Mouse (Mus musculus) heart, postnatal 25 days (tissue): ENCODE measurements at regions not wholly inside any gene's neighbourhood (a gene's known extent, or its start where the extent isn't known, plus 50 kb on each side); places are given as distances from the start of the nearest gene placed in this dataset.

Source experiments
- DNase-seq: peaks from one replicate; pipeline ENCODE4 v3.0.0; 2022; ENCODE audit warnings: low spot score
- intact Hi-C: fragments of 180-260 bp; cut with DNase I; formaldehyde crosslinking; loops from one replicate; pipeline ENCODE4 v1.15.1; 2025

DNA sequence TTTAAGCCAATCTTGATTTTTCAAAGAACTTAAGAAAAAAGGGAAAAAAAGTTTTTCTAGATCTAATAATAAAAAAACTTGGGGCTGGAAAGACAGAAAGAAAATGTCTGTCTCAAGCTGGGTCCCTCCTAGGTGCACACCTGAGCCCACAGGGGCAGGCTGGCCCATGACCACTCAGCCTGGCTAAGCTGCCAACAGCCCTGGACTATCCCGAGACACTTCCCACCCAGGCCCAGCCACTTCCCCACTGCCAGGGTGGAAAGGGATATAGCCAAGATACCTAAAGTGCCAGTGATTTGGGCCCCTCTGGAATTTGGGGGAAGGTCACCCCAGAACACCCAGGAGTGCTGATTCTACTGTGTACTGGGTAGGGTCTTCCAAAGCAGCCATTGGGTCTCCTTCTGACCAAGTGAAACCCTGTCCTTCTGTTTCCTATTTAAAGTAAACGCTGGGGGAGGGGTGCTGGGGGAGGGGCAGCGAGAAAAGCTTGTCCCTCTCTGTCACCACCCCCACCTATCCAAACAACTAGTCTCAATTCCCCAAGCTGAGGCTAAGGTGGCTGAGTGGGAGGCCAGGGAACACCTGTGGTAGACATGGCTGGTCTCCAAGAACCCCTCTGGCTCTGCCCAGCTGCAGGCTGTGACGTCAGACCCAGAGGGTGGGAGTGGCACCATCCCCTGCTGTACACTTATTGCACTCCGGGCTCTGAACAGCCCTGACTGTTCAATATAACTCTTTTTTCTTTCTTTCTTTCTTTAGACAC, 62.6 kb downstream of the Mcfd2 start:
- intact Hi-C loops: no loop called here

DNA sequence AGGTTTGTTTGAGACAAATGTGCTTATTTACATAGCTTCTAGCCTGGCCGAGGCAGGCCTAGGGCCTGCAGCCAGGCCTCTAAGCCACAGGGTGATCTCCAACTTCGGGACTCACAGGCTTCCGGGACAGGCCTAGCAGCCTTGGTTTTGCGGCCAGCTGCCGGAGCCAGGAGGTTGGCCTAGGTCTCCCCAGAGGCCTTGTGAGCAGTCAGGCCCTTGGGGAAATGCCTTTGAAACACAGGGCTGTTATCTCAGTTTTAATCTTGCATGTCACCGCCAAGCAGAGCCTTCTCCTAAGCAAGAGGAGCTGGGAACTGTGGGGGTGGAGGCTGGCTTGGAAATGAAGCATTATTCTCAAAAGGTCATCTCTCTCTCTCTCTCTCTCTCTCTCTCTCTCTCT, 63.2 kb downstream of the Mcfd2 start:
- intact Hi-C loops: no loop called here
- peak; percentile 83 for DNase-seq

More for the DNA sequence above, 62.6 kb downstream of the Mcfd2 start:
- no peak for DNase-seq

DNA sequence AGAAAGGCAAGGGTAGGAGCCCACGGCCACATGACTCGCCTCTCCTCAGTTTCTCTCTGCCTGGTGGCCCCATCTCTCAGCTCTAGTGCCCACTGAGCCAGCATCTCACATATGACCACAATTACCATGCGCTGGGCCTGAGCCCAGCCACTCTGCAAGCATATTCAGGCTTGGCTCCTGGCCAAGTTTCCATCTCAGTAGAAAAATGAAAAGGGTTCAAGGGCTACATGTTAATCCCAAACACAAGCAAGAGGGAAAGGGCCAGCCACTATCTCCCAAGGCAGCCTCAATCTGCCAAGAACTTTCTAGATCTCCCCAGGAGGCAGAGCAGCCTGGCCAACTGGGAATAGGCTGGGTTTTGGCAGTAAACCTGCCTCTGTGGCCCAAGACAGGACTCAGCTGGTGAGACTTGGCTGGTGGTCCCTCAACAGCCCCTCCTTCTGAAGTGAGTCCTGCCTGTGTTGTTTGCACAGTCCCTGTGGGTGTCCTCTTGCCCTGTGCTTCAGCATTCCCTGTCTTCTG, 65.0 kb downstream of the Mcfd2 start:
- intact Hi-C loops: no loop called here
- peak; percentile 62 for DNase-seq

DNA sequence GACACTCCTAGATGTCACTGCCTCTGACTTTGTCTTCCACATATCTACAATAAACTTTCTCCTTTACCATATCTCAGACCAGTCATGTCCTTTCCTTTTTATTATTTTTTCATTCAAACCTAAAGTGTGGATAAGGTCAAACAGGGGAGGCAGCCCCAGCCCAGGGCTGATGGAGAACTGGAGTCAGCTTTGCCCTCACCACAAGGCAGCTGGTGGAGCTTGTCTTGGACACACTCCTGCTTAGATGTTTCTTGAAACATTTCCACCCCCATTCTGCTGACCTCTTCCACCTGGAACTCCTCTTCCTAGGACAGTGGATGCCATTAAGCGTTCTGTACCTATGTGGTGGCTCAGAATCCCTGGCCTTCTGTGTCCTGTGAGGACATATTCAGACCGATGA, 65.6 kb downstream of the Mcfd2 start:
- no peak for DNase-seq
- intact Hi-C loops: no loop called here

DNA sequence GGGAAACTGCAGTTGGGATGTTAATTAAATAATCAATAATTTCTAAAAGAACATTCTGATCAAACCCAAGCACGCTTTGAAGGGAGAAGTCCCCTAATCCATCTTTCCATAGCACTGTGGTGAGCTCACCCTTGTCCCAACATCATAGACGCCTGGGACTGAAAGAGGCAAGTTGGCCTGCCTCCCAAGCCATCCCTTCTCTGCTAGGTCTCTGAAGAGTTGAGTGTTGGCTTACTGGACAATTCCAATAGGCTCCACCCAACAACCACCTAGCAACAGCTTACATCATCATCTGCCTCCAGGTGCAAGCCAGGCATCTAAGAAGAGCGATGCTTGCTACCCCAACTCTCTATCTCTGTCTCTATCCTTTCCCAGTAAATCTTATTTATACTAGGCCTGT, 66.6 kb downstream of the Mcfd2 start:
- intact Hi-C loops: no loop called here
- no peak for DNase-seq

DNA sequence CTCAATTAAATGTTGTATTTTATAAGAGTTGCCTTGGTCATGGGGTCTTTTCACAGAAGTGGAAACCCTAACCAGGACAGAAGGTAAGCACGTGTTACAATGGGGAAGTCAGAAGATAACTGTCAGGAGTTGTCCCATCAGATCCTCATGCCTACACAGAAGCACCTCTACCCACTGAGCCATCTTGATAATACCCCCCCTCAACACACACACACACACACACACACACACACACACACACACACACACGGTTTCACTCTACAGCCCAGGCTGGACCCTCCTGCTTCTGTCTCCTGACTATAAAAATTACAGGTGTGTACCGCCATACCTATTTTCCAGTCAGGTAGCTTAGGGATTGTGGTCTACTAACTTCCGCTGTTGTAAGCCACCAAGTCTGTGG, 68.3 kb downstream of the Mcfd2 start:
- intact Hi-C loops: no loop called here
- DNase-seq: no peak

DNA sequence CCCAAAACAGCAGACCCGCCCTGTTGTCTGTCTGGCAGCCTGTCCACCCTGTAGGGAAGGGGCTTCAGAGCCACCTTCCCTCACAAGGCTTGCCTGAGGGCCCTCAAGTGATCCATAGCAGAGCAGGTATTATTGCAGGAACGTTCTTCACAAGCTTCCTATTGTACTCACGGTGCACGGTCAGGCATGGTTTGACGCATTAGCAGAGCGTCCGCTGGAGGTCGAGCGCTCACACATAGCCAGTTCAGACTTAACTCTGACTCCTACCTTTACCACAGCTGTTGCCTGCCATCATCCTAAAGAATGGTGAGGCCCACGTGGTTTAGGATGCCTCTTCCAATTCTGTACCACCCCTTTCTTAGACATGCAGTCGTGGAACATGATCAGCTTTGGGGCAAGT, 71.1 kb downstream of the Mcfd2 start:
- intact Hi-C loops: no loop called here
- no peak for DNase-seq

DNA sequence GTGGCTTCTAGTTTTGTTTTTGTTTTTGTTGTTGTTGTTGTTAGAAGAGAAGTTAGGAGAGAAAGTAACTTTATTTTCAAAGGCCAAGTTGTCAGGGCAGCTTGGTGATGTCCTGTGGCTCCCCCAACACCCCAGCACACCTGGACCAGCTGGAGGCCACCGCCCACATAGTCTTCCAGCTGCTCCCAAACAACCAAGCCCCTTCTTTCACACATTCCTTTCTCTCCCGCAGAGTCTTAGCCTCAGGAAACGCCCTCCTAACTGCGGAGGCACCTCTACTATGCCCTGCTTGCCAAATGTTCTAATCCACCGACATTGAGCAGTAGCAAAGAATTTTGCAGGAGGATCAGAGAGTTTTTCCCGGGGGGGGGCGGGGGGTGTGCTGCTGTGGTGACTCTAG, 72.3 kb downstream of the Mcfd2 start:
- intact Hi-C loops: no loop called here
- DNase-seq: no peak

DNA sequence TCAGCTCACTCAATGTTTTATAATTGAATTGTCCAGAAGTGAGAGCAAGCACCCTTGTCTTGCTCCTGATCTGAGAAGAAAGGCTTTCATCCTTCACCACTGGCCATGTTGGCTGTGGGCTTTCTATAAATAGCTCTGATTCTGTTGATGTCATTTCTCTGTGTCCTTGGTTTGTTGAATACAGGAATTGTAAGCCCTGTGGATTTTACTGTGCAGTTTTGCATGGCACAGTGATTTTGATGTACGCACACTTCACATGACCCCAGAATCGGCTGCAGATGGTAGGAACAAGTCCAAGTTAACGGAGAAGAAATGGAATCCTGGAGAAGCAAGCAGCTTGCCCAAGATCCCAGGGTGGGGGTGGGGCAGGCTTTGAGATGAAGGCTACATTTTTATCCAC, 76.1 kb downstream of the Mcfd2 start:
- no peak for DNase-seq

More for the DNA sequence above, 76.1 kb downstream of the Mcfd2 start:
- intact Hi-C loops: no loop called here
